Mouse (Mus musculus) E14TG2a.4 (cell line): ENCODE data around the gene 1700017B05Rik.

Experiments used
- CTCF ChIP-seq: conservative IDR thresholded peaks from 2 replicates; pipeline ENCODE4 v1.5.1; 2014; ENCODE audit warnings: low read length
- NANOG ChIP-seq: IDR thresholded peaks from 2 replicates; pipeline ENCODE4 v1.6.1; 2014; ENCODE audit warnings: borderline replicate concordance, low read length, mixed read lengths

GRCm38 (mm10) chr9:57271837-57272562, 9.6 kb upstream of the 1700017B05Rik start:
- TF ChIP-seq CTCF (no peak), NANOG (no peak)
